Mouse (Mus musculus): ENCODE measurements at regions not wholly inside any gene's neighbourhood (a gene's known extent, or its start where the extent isn't known, plus 50 kb on each side); places are given as distances from the start of the nearest gene placed in this dataset.
A peak's percentile ranks its signal among the peaks of the same experiment; 100 is the strongest.

DNA sequence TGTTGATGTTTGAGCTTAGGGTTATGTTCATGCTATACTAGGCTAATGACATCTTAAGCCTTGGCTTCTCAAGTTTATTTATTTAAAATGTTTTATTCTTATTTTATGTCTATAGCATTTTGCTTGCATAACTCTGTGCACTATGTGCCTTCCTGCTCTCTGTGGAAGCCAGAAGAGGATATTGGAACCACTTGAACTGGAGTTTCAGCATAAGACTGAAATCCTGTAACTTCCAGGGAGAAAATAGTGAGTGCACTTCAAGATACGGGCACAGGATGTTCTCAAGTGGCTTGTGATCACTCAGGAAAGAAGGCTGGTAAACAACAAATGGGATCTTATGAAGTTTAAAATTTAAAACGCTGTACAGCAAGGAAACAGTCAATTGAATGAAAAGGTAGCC lies 257.0 kb upstream of the Gm10131 start:
- DNase-seq, result no peak

DNA sequence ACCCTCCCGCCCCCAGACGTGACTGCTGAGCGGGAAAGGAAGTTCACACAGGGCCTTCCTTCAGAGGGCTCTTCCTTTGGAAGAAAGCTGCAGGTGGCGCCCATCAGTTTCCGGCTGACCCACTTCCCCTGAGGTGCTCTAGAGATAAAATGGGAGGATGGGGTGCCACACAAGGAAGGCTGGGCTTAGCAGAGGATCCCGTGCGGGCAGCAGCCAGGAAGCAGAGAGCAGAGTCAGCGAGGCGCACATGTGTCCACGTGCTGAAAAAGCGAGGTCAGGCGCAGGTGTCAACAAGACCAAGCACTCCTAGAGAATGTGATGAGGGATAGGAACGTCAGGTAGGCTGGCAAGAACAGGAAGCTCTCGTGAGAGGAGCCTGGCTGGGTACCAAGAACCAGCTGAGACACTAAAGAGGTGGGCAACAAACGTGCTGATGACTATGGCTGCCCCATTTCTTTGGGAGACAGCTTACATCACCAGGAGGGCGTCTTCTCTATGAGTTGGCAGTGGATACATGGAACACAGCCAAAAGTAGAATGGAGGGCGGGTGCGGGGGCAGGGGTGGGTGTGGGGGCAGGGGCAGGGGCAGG lies 253.0 kb upstream of the Gm10131 start:
- no peak for DNase-seq

DNA sequence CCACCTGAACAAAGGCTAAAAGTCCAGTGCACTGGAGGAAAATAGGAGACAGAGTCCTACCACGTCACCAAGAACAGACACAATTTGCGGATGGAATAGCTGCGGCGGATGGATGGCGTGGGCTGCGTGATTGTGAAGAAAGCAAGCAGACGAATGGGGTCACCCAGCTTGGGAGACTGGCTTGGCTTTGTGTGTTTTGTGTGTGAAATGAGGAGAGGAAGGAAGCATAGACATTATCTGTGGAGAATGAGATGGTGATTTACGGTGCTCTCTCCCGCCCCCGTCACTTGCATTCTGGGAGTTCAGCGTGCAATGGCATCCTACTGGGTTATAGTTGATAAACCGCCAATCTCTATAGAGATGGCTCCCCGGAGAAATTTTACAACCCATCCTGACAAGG lies 252.1 kb upstream of the Gm10131 start:
- DNase-seq, result no peak

DNA sequence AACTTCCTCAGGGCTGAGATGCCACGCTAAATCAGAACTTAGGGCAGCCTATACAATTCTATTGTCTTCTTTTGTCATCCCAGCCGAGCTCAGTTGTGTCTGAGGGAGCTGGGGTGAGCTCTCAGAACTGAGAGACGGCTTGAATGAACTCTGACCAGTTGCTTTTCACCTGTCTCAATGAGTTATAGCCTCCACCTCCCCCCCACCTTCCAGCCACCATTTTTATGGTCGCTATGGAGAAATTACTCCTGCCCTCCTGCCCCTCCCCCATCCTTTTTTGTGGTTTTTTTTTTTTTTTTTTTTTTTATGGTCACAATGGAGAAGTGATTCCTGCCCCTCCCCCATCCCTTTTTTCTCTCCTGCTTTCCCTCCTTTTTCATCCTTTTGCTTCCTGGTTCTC lies 251.6 kb upstream of the Gm10131 start:
- no peak for DNase-seq

DNA sequence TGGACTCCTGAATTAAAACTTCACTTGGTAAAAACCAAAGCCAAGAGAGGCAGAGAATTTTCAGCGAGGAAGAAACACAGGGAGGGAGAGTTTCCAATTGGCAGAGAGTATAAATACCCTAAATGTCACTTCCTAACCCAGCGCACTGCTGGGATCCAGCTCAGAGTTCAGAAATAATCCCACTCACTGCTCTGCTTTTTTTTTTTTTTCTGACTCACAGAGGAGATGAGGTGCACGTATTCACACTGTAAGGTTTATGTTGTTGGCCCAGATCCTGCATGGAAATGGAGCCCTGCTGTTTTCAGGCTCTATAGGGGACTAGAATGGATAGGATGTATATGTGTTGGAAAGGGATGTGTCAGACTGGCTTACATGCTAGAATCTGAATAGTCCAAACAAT lies 249.8 kb upstream of the Gm10131 start:
- DNase-seq, result no peak

DNA sequence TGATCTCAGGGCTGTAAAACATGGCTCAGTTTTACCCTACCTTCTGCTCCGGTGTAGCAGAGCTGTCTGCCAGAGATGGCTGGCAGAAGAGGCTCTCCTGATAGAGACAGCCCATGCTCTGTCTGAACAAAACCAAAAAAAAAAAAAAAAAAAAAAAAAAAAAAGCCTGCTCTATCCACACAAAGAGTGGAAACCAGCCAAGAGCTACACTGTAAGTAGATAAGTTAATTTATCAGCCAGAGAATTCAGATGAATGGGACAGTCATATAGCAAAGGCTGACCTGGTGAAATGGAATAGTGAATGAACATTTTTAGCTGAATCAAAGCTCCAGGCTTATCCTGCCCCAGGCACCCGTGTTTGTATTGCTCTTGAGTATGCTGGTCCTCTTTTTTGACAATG lies 248.2 kb upstream of the Gm10131 start:
- no peak for DNase-seq

DNA sequence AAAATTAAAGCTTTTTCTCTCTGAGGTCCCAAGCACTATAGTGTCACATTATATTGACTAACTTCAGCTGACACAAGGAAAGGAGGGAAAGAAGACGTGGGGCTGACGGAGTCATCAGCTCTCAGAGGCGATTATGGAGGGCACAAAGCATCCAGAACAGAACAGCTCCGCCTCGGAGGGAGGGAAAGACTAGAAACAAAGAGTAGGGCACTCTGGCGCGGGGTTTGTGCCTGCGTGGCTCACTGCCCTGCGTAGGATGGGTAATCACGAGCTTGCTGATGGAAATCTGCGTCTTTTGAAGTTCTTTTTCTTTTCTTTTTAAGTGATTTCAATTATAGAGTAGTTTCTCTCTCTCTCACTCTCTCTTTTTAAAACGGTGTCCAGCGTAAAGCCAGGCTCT lies 243.5 kb upstream of the Gm10131 start:
- no peak for DNase-seq

DNA sequence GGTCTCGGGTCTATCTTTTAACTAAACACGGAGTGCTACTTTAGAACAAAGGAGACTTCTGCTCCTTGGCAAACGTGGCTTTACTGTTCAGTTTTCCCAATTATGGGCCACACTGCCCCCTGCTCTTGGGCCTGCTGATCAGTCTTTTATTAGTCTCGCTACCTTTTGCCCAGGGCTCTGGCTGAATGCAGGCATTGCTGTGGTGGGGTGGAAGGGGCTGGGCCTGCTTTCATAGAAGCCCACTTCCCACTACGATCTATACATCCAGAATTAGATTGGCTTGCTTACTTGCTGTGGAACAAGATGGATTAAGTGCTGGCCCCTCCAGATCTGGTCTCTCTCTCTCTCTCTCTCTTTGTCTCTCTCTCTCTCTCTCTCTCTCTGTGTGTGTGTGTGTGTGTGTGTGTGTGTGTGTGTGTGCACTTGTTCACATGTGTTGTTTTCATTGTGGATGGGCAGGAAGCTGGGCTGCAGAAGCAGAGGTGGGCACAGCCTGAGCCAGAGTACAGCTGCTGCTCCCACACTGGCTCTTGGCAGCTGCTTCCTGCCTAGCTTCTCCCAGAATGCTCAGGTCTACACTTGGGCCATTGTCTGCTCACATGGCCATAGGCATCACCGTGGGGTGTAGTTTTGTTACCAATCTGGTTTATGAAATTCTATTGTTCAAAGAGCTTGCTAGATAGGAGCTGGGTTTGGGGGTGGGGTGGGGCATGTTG lies 241.8 kb upstream of the Gm10131 start:
- DNase-seq, result no peak

DNA sequence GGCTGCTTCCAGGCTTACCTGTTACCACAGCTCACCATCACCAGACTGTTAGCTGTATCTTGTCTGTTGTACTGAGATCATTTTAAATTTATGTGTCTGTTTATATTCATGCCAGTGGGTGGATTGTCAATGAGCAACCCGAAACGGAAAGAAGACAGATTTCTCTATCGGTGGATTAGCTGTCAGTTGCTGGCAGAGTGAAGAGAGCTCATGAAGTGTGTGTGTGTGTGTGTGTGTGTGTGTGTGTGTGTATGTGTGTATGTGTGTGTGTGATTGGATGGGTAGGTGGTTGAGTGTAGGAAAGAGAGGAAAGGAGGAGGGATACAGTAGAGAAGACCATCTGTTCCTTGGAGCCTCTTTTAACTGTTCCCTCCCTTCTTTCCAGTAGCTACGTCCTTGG lies 223.3 kb upstream of the Gm10131 start:
- no peak for DNase-seq

DNA sequence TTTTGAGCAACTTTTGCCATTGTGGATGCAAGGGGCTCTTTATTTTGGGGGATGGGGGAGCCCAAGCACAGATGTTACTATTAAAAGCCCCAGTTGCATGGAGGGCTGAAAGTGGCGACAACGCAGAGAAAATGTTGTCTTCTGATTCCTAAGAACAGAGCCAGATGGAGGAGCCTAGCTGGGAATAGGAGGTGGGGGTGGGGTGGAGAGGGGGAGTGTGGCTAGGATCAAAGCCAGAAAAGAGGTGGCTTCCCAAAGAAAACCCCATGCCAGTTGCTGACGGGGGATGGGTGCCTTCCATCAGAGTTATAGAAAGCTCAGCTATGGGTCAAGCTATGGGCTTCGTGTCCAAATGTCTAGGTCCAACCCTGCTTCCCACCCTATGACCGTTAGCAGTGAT lies 220.1 kb upstream of the Gm10131 start:
- no peak for DNase-seq

DNA sequence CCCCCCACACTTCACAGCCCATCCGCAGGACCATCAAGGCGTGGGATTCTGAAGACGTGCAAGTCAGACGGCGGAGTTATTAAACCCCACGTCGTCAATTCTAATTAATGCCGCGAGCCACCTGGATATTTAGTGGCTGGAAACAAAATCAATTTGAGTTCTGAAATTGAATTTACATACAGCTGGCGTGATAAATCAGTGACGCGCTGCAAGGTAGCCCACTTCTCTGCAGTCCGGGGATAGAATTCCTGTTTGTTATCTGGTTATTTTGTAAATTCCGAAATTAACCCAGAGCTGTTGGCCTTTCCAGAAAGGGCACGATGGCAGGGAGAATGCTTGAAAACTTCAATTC lies 215.1 kb upstream of the Gm10131 start:
- DNase-seq, result no peak

DNA sequence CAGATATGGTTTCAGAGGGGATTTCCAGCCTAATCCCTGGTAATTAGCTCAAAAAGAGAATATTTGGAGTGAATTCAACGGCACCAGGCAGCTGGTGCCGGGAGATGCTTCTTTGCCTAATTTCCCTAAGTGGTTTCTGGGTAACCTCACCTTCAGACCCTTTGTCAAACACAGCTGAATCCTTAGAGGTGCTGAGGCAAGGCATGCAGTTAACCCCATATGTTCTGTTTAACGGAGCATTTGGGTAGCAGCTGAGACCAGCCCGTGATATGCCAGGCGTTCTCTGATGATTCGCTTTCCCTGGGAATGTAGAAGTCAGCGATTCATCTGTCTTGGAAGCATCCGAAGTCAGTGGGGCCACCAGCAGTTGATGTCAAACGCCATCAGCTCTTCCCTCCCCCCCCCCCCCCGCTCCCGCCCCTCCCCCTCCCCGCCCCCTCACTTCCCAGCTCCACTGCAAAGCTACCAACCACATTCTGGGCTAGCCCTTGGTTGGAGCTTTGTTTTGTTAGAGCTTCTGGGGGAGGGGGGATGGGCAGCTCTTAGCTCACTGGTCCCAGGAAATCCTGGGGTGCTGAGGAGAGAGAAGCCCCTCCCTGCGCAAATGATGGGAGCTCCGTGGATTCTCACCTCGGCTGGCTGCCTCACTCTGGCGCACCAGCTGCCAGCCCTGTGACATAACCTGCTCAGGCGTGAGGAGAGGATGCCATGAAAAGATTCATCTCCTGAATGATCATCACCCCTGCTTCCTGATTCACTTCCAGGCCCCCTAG lies 214.5 kb upstream of the Gm10131 start:
- no peak for DNase-seq

DNA sequence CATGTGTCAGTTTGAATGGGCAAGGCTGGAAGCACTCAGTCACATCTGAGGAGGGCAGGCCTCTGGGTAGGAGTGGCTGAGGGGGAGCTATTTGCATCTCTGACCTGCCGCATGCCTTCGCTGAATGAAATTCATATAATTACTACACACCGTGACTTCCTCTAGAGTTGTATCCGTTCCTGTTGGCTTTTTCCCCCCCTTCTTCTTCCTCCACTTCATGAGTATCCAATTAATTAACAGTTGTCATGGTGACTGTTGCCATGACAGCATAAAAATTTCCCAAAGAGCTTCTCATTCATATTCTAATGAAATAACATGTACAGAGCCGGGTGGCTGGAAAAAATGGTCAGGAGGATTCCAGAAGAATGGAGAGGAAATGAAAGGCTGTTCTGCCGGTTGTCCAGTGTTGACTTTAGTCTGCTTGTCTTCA lies 208.6 kb upstream of the Gm10131 start:
- no peak for DNase-seq

DNA sequence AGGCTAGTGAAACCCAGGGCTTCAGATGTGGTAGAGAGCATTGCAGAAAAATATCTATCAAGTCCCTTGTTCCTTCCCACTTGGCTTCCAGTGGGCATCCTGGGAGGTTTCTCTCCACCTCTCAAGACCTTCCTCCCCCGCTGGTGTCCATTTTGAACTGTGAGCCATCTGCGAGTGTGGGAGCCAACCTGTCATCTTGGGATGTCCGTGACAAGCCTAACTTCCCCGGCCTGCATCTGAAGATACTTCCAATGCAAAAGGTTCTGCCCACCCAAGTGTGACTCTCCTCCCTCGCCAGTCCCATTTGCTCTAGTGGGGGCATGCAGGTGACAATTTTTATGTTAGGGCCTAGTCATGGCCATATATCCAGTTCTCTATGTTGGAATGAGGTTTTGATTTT lies 208.2 kb upstream of the Gm10131 start:
- no peak for DNase-seq

DNA sequence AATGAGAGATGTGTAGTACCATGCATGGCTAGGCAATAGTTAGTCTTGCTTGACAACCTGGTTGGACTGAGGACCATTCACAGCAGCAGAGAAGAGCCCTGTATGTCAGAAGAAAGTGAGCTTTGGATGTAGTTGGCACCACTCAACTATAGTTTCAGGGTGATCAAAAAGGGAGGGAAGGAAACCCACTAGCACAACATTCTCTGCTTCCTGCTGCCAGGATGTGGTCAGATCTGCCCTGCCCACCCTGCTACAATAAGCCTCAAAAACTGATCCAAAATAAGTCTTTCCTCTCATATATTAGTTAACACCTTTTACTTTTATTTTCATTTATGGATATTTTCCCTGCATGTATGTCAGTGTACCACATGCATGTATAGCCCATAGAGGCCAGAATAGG lies 203.7 kb upstream of the Gm10131 start:
- DNase-seq, result peak; percentile 25

DNA sequence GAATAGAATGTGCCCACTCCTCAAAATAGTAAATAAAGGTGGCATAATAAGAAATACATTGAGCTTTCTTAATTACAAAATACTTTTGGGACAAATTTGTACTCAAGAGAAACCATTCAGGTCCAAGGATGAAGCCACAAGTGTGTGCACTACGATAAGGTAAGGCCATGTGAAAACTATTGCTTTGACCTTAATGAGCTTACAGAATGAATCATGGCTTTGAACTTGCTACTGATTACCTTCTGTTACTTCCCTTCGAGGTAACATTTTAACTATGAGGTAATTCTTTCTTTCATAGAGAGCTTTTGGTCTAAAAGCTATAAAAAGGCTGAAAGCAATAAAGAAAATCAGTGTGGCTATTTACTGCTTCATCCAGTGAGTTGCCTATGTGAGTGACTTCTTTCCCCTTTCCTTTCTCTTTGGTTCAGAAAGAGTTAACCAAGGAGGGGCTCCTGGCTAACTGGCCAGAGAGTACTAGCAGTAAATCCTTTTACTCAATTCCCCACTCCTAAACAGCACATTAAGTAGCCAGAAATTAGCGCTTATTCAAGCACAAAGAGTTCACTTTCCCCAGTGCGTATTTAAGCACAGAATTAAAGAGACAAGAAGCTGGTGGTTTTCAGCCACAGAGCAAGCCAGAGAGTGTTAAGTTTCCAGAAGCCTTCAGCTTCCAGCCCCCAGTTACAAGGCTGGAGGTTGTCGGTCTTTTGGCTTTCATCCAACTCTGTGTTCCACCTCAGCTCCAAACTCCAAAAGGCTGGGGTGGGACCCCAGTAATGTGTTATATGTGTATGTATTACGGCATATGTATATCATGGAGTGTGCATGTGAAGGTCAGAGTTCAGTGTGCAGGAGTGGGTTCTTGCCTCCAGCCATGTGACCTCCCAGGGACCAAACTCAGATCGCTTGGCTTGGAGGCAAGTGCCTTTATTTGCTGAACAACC lies 194.3 kb upstream of the Gm10131 start:
- peak; percentile 53 for DNase-seq

DNA sequence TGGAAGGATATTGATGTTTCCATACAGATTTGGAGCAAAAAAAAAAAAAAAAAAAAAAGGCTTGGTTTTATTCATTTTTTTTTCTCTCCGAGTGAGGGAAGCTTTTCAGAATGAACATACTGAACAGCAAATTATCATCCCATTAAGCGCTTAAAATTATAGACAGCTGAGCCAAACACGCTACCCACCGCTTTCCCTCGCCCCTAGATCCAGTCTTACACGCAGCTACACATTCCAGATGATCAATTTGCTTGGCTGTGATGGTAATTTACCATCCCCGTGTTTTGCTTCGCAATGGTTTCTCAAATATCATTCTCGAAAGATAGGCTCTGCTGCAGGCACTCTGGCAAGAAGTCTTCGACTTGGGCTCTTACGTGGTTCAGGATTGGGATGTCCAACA lies 192.3 kb upstream of the Gm10131 start:
- peak; percentile 49 for DNase-seq

DNA sequence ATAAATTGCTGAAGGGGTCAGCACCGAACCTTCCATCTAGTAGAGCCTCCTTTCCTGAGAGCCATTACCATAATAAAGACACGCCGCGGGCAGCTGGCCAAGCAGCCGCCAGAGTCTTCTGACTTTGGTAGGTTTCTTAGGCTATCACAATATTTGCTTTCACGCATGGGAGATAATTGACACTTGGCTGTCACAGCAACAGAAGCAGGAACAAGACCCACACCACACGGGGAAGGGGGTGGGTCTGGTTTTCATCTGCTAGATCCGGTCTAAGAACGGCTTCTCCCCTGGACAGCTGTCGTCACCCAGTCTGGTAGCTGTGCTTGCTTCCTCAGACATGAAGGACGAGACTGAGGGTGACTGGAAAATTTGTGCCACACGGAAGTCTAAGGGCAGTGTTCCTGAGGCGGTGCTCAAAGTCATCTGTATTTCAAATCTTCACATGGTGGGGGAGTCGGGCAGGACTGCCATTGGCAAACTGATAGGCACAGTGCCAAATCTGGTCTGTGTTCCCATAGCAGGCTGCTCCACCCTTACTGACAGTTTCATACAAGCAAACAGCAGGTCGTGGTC lies 188.9 kb upstream of the Gm10131 start:
- DNase-seq, result peak; percentile 84

DNA sequence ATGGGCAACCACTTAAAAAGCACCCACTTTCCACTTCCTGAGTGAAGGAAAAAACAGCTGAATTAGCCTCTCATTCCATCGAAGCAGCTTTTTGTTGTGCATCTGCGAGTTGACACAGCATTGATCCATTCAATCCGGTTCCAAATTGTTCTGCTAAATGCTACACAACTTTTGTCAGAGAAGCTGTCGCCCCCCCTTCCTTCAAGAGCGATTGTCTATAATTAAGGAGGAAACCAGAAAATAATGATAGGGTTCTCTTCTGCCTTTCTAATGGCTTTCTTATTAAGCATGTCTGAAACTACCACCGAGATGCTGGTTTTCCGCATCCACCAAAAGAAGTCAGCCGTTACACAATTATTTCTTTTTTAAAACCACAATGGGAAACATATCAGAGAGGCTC lies 183.2 kb upstream of the Gm10131 start:
- no peak for DNase-seq

DNA sequence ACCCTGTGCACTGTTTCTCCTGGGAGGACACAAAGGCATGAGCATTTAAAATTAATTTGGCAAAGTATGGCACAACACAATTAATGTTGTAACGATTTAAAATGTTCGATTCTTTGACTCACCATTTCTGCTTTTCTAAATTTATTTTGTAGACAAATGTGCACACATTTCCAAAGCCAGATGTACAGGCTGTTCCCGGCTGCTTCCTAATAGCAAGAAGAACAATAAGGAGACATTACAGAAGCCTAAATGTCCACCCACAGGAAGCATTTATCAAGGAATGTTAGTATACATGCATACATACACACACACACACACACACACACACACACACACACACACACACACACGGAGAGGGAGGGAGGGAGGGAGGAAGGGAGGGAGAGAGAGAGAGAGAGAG lies 179.1 kb upstream of the Gm10131 start:
- DNase-seq, result no peak

DNA sequence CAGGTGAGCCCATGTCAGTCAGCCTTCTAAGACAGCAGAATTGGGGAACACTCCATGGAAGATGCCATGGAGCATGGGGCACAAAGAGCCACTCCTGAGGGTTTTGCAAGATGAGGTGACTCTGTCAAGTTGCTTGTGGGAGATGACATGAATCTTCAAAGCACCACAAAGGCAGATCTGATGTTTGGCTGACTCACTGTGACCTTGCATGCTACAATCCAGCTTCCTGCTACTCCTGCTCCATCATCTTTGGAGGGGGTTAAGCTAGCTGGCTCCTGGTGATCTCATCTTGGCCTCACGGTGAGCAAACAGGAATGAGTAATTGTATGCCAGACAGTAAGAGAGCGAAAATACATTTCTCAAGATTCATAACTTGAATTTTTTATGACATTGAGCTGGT lies 176.3 kb upstream of the Gm10131 start:
- DNase-seq, result peak; percentile 64

DNA sequence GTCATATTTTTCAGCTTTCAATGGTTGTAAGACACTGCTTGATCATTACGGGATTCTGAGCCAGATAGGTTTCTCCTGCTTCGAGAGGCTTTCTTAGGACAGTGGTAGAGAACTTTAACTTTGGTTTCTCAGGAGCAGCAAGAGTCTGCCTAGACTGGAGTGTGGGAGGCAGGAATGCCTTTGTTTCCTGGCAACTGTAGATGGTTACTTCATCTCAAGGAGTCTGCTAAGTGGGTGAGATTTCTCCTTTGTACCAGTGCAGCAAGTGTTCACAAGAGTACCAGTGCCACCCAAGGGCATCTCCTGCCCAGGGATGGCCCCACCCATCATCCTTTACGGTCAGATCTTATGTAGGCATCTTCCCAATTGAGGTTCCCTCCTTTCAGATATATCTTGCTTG lies 173.0 kb upstream of the Gm10131 start:
- no peak for DNase-seq

DNA sequence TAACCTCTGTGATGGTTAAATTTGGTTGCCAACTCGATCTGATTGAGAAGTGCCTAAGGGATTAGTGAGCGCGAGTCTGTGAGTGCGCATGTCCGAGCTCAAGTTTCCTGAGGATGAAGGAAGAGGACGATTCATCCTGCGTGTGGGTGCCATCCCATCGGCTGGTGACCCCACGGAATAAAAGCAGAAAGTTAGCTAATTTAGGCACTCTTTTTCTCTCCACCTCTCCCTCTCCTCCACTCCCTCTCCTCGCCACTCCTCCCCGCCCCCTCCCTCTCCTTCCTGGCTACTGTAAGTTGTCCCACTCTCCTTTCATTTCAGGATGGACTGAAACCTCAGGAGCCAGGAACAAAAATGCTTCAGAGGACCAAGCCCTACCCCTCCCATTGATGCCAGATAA lies 168.9 kb upstream of the Gm10131 start:
- DNase-seq, result peak; percentile 73
